ENCODE assay signal across 8 mouse cellular contexts in genomic region chr9:35115299-35115698, GRCm38 (mm10). TPM values are rescaled to one million over a fixed set of nuclear protein-coding genes. Genes with fewer than 3 reads are reported as not detected.
A peak's percentile ranks its signal among the peaks of the same experiment; 100 is the strongest.
DNase-seq lines count a peak whose midpoint lies in the region; ATAC-seq lines count a peak whose summit lies in the region.

No protein-coding gene starts in this region.

- 21% methylated on average over 3 of the region's 4 CpGs for WGBS in embryonic facial prominence, embryonic 13.5 days
- 71% methylated on average over 3 of the region's 4 CpGs for WGBS in hindbrain, embryonic 16.5 days
- 71% methylated on average over 3 of the region's 4 CpGs for WGBS in midbrain, embryonic 16.5 days

- peak overlapping the region; percentile 74 for H3K4me3 ChIP-seq in embryonic facial prominence, embryonic 13.5 days
- H3K4me3 ChIP-seq in hindbrain, embryonic 16.5 days (ENCODE audit: low read length), result no peak overlapping the region
- H3K4me3 ChIP-seq in midbrain, embryonic 16.5 days (ENCODE audit: low read depth, low read length), result no peak overlapping the region

- peak overlapping the region; percentile 92 for H3K27ac ChIP-seq in embryonic facial prominence, embryonic 13.5 days
- no peak overlapping the region for H3K27ac ChIP-seq in hindbrain, embryonic 16.5 days (ENCODE audit: low read depth, low read length)
- H3K27ac ChIP-seq in midbrain, embryonic 16.5 days (ENCODE audit: low read length), result no peak overlapping the region

- DNase-seq in kidney, postnatal 10 days, result peak; percentile 5
- DNase-seq in kidney, postnatal 4 days, result no peak
- DNase-seq in thymus, postnatal 14 days, result no peak
- DNase-seq in layer of hippocampus, adult 11-12 months (ENCODE audit: low spot score), result no peak

- H3K4me1 ChIP-seq in embryonic facial prominence, embryonic 13.5 days, result peaks cover 69% of the 10 kb centered on the region
- peaks cover 20% of the 10 kb centered on the region for H3K4me1 ChIP-seq in hindbrain, embryonic 16.5 days (ENCODE audit: control insufficient read depth, insufficient read depth, low read depth, low read length)
- H3K4me1 ChIP-seq in midbrain, embryonic 16.5 days (ENCODE audit: control insufficient read depth, insufficient read depth, low read length), result peaks cover 22% of the 10 kb centered on the region

- H3K9me3 ChIP-seq in embryonic facial prominence, embryonic 13.5 days, result no peaks in the 10 kb centered on the region
- no peaks in the 10 kb centered on the region for H3K9me3 ChIP-seq in hindbrain, embryonic 16.5 days (ENCODE audit: control insufficient read depth, low read length)
- no peaks in the 10 kb centered on the region for H3K9me3 ChIP-seq in midbrain, embryonic 16.5 days (replicated peaks; ENCODE audit: control insufficient read depth, low read length, poor library complexity, severe bottlenecking)

- peak overlapping the region; percentile 82 for H3K4me2 ChIP-seq in embryonic facial prominence, embryonic 13.5 days
- H3K4me2 ChIP-seq in hindbrain, embryonic 16.5 days (ENCODE audit: low read length), result peak overlapping the region; percentile 89
- peak overlapping the region; percentile 76; the same call in 1 of the 2 replicates for H3K4me2 ChIP-seq in midbrain, embryonic 16.5 days (ENCODE audit: low read length)

- H3K9ac ChIP-seq in embryonic facial prominence, embryonic 13.5 days, result peak overlapping the region; percentile 89
- no peak overlapping the region for H3K9ac ChIP-seq in hindbrain, embryonic 16.5 days (ENCODE audit: low read depth, low read length)
- H3K9ac ChIP-seq in midbrain, embryonic 16.5 days (ENCODE audit: low read depth, low read length), result no peak overlapping the region

- no peak for ATAC-seq in embryonic facial prominence, embryonic 13.5 days (ENCODE audit: insufficient number of reproducible peaks, insufficient read depth, low FRiP score, low TSS enrichment, low read depth)
- ATAC-seq in hindbrain, embryonic 16.5 days, result no peak
- ATAC-seq in midbrain, embryonic 16.5 days, result no peak
- ATAC-seq in activated CD4-positive, CD25-positive, alpha-beta regulatory T cell, adult 4 months, result no peak

- 0 out of 2 replicates have a peak, but pooled peaks cover 3% of the 10 kb centered on the region for H3K36me3 ChIP-seq in embryonic facial prominence, embryonic 13.5 days
- H3K36me3 ChIP-seq in hindbrain, embryonic 16.5 days (ENCODE audit: control insufficient read depth, insufficient read depth, low read length), result no peaks in the 10 kb centered on the region
- no peaks in the 10 kb centered on the region for H3K36me3 ChIP-seq in midbrain, embryonic 16.5 days (ENCODE audit: control insufficient read depth, insufficient read depth, low read length)

- no peaks in the 10 kb centered on the region for H3K27me3 ChIP-seq in embryonic facial prominence, embryonic 13.5 days
- H3K27me3 ChIP-seq in hindbrain, embryonic 16.5 days (replicated peaks; ENCODE audit: control insufficient read depth, insufficient read depth, low read length), result no peaks in the 10 kb centered on the region
- H3K27me3 ChIP-seq in midbrain, embryonic 16.5 days (ENCODE audit: control insufficient read depth, insufficient read depth, low read depth, low read length), result no peaks in the 10 kb centered on the region

RNA-seq across cellular contexts. Expression of gene St3gal4, which starts 3.8 kb away (rescaled TPM):
- polyA plus RNA-seq in embryonic facial prominence, embryonic 13.5 days (2015; fragmentation: Nextera tagmentation; extraction: Ambion mirVana), result 42.0 and 48.2 TPM in 2 replicates
- polyA plus RNA-seq in hindbrain, embryonic 16.5 days (2015; fragmentation: Nextera tagmentation; extraction: Ambion mirVana), result 15.1 and 16.1 TPM in 2 replicates
- polyA plus RNA-seq in midbrain, embryonic 16.5 days (2015; fragmentation: Nextera tagmentation; extraction: Ambion mirVana), result 15.9 and 17.9 TPM in 2 replicates
- polyA plus RNA-seq in activated CD4-positive, CD25-positive, alpha-beta regulatory T cell, adult 4 months (2017; shearing (Covaris generic)), result 10 to 100 TPM; 12.0 to 21.5 TPM
